Mouse (Mus musculus) heart, postnatal 14 days (tissue): ENCODE results near the gene Jarid2. TPM values are rescaled to one million over a fixed set of nuclear protein-coding genes. Genes with fewer than 3 reads are reported as not detected.
A peak's percentile ranks its signal among the peaks of the same experiment; 100 is the strongest.
"Not testable (repeated sequence)": the region's sequence is repeated elsewhere in the genome, so short reads cannot be mapped to it uniquely, and the experiment has no call there.

Experiments used
- DNase-seq, 2 experiments: peaks; one replicate each; pipeline ENCODE4 v3.0.0; 2021 to 2022
- intact Hi-C: fragments of 180-260 bp; cut with DNase I; formaldehyde crosslinking; loops from one replicate; pipeline ENCODE4 v1.15.1; 2025
- total RNA-seq, 2 experiments: library from RNA; stranded (reverse); gene quantifications; 2 replicates each; pipeline ENCODE4 v1.2.3; 2021

Gene Jarid2
- total RNA-seq, 2 experiments from 2014 or later, result 46.7 to 50.0 TPM

GRCm38 (mm10) chr13:44819400-44819799 is 90.1 kb downstream of the Jarid2 start:
- intact Hi-C loops, result no loop called here
- peak; percentile 49 to 69 for DNase-seq

- DNase-seq, result no peak
- intact Hi-C loops, result no loop called here
Observed at GRCm38 (mm10) chr13:44822578-44822977, 93.3 kb downstream of the Jarid2 start.

DNA sequence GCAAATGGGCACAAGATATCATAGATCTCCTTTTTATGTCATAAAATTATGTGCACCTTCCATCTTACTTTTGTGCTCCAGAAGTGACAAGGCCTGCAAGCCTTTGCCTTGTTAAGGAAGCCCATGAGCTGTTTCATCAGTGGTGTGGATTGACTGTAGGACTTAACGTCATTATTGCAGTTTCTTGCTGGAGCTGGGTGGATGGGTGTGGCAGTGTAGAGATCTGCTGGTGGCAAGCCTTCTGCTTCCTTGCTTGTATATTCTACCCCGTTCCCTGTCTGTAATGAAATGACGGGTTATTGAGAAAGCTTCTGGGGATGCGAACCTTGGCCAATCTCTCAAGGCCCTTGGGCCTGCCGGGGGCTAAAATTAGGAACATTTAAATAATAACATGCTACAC is 99.6 kb downstream of the Jarid2 start:
- intact Hi-C loops, result no loop called here

GRCm38 (mm10) chr13:44832104-44832503 is 102.8 kb downstream of the Jarid2 start:
- no peak for DNase-seq
- intact Hi-C loops, result loop anchor here (5.0 to 10.0 kb wide), 4 partner anchors 70 to 1037 kb away; no protein-coding TSS in a partner anchor

More for the DNA sequence above, 99.6 kb downstream of the Jarid2 start:
- DNase-seq, result no peak

- DNase-seq, result no peak
- intact Hi-C loops, result loop anchor here (5.0 to 10.0 kb wide), 4 partner anchors 71 to 1038 kb away; no protein-coding TSS in a partner anchor
Observed at GRCm38 (mm10) chr13:44832866-44833265, 103.6 kb downstream of the Jarid2 start.

- intact Hi-C loops, result loop anchor here (5.0 to 10.0 kb wide), 4 partner anchors 71 to 1039 kb away; no protein-coding TSS in a partner anchor
- peak; percentile 27 to 64 for DNase-seq
Observed at GRCm38 (mm10) chr13:44833353-44833752, 104.1 kb downstream of the Jarid2 start.

- DNase-seq, result no peak
- intact Hi-C loops, result loop anchor here (10.0 kb wide), 2 partner anchors 973 to 1043 kb away; no protein-coding TSS in a partner anchor
Observed at GRCm38 (mm10) chr13:44837445-44837844, 108.2 kb downstream of the Jarid2 start.

- DNase-seq, result peak; percentile 85
- intact Hi-C loops, result loop anchor here (5.0 to 10.0 kb wide), 3 partner anchors 67 to 1045 kb away; no protein-coding TSS in a partner anchor
Observed at GRCm38 (mm10) chr13:44839866-44840835, 110.9 kb downstream of the Jarid2 start.

- DNase-seq, result no peak
- intact Hi-C loops, result no loop called here
Observed at GRCm38 (mm10) chr13:44851426-44851825, 122.2 kb downstream of the Jarid2 start.

DNA sequence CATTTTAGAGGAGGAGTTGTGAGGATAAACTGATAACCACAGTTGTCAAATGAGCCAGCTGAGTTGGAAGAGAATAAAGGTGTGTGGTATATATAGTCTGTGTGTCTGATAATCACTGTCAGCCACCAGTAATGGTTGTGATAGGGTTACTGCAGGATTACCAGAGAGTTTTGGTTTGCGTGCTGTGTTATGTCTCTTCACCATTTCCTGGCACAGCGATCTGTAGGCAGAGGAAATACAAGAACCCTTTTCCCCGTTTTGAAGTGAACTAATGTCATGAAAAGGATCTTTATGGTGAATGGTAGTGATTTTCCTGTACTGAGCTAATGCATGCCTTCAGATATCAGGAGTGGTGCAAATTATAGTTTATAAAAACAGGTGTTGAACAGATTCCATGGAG is 122.8 kb downstream of the Jarid2 start:
- intact Hi-C loops, result no loop called here
- DNase-seq, result no peak

GRCm38 (mm10) chr13:44865566-44865965 is 136.3 kb downstream of the Jarid2 start:
- intact Hi-C loops, result no loop called here
- no peak for DNase-seq

DNA sequence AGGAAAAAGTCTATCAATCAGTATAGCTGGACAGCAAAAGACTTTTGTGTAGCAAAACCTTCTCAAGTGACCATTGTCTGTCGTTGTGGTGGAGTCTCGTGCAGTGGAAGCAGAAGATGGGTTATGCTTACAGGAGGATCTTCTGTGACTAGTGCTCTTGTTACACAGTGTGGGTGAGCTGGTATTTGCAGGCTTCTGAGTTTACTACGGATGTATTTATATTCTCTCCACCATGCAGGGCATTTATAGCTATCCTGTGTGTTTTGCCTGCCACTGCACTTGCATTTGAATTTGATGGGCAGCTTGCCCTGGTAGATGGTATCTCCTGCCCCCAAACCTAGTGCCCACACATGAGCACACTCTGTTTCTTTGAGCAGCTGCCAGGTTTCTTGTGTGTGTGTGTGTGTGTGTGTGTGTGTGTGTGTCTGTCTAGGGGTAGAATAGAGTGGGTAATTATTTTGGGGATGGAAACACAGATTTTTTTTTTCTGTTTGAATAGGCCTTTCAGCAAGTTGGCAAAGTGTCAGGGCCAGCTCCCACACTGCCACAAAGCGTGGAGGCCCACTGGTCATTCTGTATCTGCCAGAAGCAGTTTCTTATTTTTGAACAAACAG is 138.9 kb downstream of the Jarid2 start:
- intact Hi-C loops, result no loop called here

GRCm38 (mm10) chr13:44869418-44870119 is 140.3 kb downstream of the Jarid2 start:
- intact Hi-C loops, result not testable (repeated sequence)
- DNase-seq, result peak; percentile 100

More for the DNA sequence above, 138.9 kb downstream of the Jarid2 start:
- DNase-seq, result peak in 1 of 2 experiments; percentile 8

DNA sequence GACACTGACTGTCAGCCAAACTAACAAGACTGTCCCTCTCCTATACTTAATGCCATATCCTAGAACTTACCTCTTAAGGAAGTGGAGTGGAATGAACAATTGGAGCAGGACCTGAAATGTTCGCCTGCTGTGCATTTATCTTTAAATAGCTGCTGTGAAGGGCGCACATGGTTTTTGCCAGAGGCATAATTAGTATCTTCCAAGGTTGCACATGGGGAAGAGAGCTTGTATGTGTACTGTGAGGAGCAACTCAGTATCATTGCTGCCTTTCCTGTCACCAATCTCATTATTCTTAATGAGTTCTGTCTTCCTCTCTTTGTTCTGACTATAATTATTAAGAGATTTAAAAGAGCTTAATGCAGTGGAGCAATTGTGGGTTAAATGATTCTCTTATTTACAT is 147.5 kb downstream of the Jarid2 start:
- intact Hi-C loops, result no loop called here
- no peak for DNase-seq

- no peak for DNase-seq
- intact Hi-C loops, result no loop called here
Observed at GRCm38 (mm10) chr13:44881001-44881400, 151.7 kb downstream of the Jarid2 start.

DNA sequence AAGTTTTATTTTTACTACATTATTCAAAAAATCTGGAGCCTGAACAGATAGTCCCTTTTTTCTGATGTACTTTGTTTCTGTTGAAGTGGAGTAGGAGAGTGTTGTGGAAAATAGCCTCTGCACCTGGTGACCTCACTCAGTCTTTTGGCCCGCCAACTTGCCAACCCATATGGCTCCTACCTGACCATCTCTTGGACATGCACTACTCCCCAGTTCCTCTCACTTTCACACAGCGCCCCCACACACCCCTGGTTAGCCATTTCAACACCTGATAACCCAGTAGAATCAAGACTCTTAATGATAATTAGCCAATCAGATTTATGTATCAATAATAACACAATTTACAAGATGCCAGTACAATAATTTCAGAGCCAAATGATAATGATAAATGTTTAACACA is 156.9 kb downstream of the Jarid2 start:
- DNase-seq, result no peak
- intact Hi-C loops, result no loop called here

DNA sequence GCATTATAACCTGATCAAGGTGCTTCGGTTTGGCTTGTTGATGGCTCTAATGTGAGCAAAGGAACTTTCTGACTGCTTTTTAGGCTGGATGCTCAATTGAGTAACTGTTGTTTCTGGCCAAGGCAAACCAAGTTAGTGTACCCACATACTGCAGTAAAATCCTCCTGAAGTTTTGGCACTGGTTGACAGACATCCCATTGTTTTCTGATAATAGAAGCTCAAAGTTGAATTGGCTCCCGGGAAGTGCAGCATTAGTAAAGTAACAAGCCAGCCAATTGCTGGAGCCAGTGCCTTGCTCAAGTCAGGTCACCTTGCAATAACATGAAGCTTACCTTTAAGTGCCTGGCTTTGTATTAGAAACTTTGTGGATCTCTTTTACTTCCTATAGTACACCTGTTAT is 161.3 kb downstream of the Jarid2 start:
- DNase-seq, result no peak
- intact Hi-C loops, result no loop called here

GRCm38 (mm10) chr13:44891813-44892730 is 162.8 kb downstream of the Jarid2 start:
- intact Hi-C loops, result no loop called here
- no peak for DNase-seq

DNA sequence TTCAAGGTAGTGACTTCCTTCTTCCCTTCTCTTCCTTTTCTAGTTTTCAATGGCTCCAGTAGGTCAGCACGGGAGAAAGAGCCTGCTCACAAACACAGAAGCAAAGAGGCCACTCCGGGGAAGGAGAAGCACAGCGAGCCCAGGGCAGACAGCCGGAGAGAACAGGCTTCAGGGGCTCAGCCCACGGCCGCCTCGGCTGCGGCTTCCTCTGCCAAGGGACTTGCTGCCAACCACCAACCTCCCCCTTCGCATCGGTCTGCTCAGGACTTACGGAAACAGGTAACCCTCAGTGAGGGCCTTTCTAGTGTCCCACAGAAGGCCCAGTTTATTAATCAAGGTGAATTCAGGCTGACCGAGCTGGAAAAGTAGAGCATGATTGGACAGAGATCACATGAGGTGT is 166.9 kb downstream of the Jarid2 start:
- intact Hi-C loops, result no loop called here
- no peak for DNase-seq
